Mouse (Mus musculus): ENCODE data around the gene Ret.

- TF ChIP-seq NELFE (IDR thresholded peaks at IDR 0.05; ENCODE audit: low read depth, low read length) (no peak), MEF2A (IDR thresholded peaks at IDR 0.05; ENCODE audit: extremely low read depth, insufficient replicate concordance, low read depth, low read length, poor library complexity, severe bottlenecking) (no peak), CTCF (IDR thresholded peaks at IDR 0.05 in 2 of 3, conservative IDR thresholded peaks at IDR 0.05 in 1 of 3; ENCODE audit: control insufficient read depth in 1 of 3, insufficient read depth in 1 of 3, low read depth in 2 of 3, low read length in 3 of 3, poor library complexity in 1 of 3, severe bottlenecking in 1 of 3) (no peak), POLR2A (IDR thresholded peaks at IDR 0.05; ENCODE audit: control insufficient read depth in 1 of 2, insufficient read depth in 1 of 2, low read depth in 1 of 2, low read length in 2 of 2, poor library complexity in 1 of 2) (no peak), ZMIZ1 (IDR thresholded peaks at IDR 0.05; ENCODE audit: low read depth, low read length) (no peak), E2F4 (IDR thresholded peaks at IDR 0.05; ENCODE audit: borderline replicate concordance, low read depth, low read length) (no peak), POLR2AphosphoS5 (IDR thresholded peaks at IDR 0.05; ENCODE audit: borderline replicate concordance, low read depth, low read length) (no peak), MYC (IDR thresholded peaks at IDR 0.05; ENCODE audit: low read depth, low read length) (no peak), TAL1 (IDR thresholded peaks at IDR 0.05; ENCODE audit: low read length) (no peak), POLR2AphosphoS2 (IDR thresholded peaks at IDR 0.05; ENCODE audit: low read length) (no peak), SMC3 (IDR thresholded peaks at IDR 0.05; ENCODE audit: low read depth, low read length) (no peak)
Observed at GRCm38 (mm10) chr6:118192199-118192598, 5.3 kb downstream of the Ret start.
